Mouse (Mus musculus): ENCODE measurements at regions not wholly inside any gene's neighbourhood (a gene's known extent, or its start where the extent isn't known, plus 50 kb on each side); places are given as distances from the start of the nearest gene placed in this dataset.
A peak's percentile ranks its signal among the peaks of the same experiment; 100 is the strongest.

GRCm38 (mm10) chr4:81981811-81982210 lies 539.2 kb upstream of the Mpdz start:
- H3K36me3 ChIP-seq (ENCODE audit: control insufficient read depth, insufficient read depth): no peaks in the 10 kb centered on the region
- no peaks in the 10 kb centered on the region for H3K27me3 ChIP-seq (ENCODE audit: control insufficient read depth, insufficient read depth, low read length)
- no peak for ATAC-seq (replicated peaks; ENCODE audit: extremely low read depth, insufficient read depth, low FRiP score)
- H3K9ac ChIP-seq (ENCODE audit: low read length): no peak overlapping the region
- H3K27ac ChIP-seq (ENCODE audit: low read length): no peak overlapping the region
- H3K4me3 ChIP-seq (ENCODE audit: low read length): no peak overlapping the region
- H3K9me3 ChIP-seq (replicated peaks; ENCODE audit: control insufficient read depth, low read length): no peaks in the 10 kb centered on the region
- 87% methylated on average over 1 of the region's 1 CpGs for WGBS
- no peaks in the 10 kb centered on the region for H3K4me1 ChIP-seq (ENCODE audit: control insufficient read depth, insufficient read depth, low read length)
- H3K4me2 ChIP-seq (ENCODE audit: low read depth, low read length): no peak overlapping the region

- Histone ChIP-seq H3K9me3 (replicated peaks; ENCODE audit: control insufficient read depth, low read length) (no peaks in the 10 kb centered on the region), H3K36me3 (ENCODE audit: control insufficient read depth, insufficient read depth) (no peaks in the 10 kb centered on the region), H3K4me3 (ENCODE audit: low read length) (no peak overlapping the region), H3K27me3 (ENCODE audit: control insufficient read depth, insufficient read depth, low read length) (no peaks in the 10 kb centered on the region), H3K9ac (ENCODE audit: low read length) (no peak overlapping the region), H3K4me1 (ENCODE audit: control insufficient read depth, insufficient read depth, low read length) (no peaks in the 10 kb centered on the region), H3K27ac (ENCODE audit: low read length) (no peak overlapping the region), H3K4me2 (ENCODE audit: low read depth, low read length) (no peak overlapping the region)
- 81% methylated on average over 10 of the region's 10 CpGs for WGBS
- no peak for ATAC-seq (replicated peaks; ENCODE audit: extremely low read depth, insufficient read depth, low FRiP score)
Observed at GRCm38 (mm10) chr4:81970472-81970871, 527.9 kb upstream of the Mpdz start.

GRCm38 (mm10) chr4:81969621-81970115 lies 527.1 kb upstream of the Mpdz start:
- Histone ChIP-seq H3K27ac (ENCODE audit: low read length) (no peak overlapping the region), H3K9me3 (replicated peaks; ENCODE audit: control insufficient read depth, low read length) (no peaks in the 10 kb centered on the region), H3K4me3 (ENCODE audit: low read length) (no peak overlapping the region), H3K36me3 (ENCODE audit: control insufficient read depth, insufficient read depth) (no peaks in the 10 kb centered on the region), H3K27me3 (ENCODE audit: control insufficient read depth, insufficient read depth, low read length) (no peaks in the 10 kb centered on the region), H3K9ac (ENCODE audit: low read length) (no peak overlapping the region), H3K4me1 (ENCODE audit: control insufficient read depth, insufficient read depth, low read length) (no peaks in the 10 kb centered on the region), H3K4me2 (ENCODE audit: low read depth, low read length) (no peak overlapping the region)
- 37% methylated on average over 3 of the region's 3 CpGs for WGBS
- ATAC-seq (replicated peaks; ENCODE audit: extremely low read depth, insufficient read depth, low FRiP score): no peak

- Histone ChIP-seq H3K9me3 (replicated peaks; ENCODE audit: control insufficient read depth, low read length) (no peaks in the 10 kb centered on the region), H3K36me3 (ENCODE audit: control insufficient read depth, insufficient read depth) (no peaks in the 10 kb centered on the region), H3K4me1 (ENCODE audit: control insufficient read depth, insufficient read depth, low read length) (no peaks in the 10 kb centered on the region), H3K4me2 (ENCODE audit: low read depth, low read length) (no peak overlapping the region), H3K9ac (ENCODE audit: low read length) (no peak overlapping the region), H3K4me3 (ENCODE audit: low read length) (no peak overlapping the region), H3K27ac (ENCODE audit: low read length) (no peak overlapping the region), H3K27me3 (ENCODE audit: control insufficient read depth, insufficient read depth, low read length) (no peaks in the 10 kb centered on the region)
- 97% methylated on average over 1 of the region's 1 CpGs for WGBS
- ATAC-seq (replicated peaks; ENCODE audit: extremely low read depth, insufficient read depth, low FRiP score): no peak
Observed at GRCm38 (mm10) chr4:81966054-81966623, 523.5 kb upstream of the Mpdz start.

GRCm38 (mm10) chr4:81963112-81963511 lies 520.5 kb upstream of the Mpdz start:
- ATAC-seq (replicated peaks; ENCODE audit: extremely low read depth, insufficient read depth, low FRiP score): no peak
- 65% methylated on average over 10 of the region's 10 CpGs for WGBS
- Histone ChIP-seq H3K4me2 (ENCODE audit: low read depth, low read length) (no peak overlapping the region), H3K4me1 (ENCODE audit: control insufficient read depth, insufficient read depth, low read length) (no peaks in the 10 kb centered on the region), H3K9me3 (replicated peaks; ENCODE audit: control insufficient read depth, low read length) (no peaks in the 10 kb centered on the region), H3K9ac (ENCODE audit: low read length) (no peak overlapping the region), H3K4me3 (ENCODE audit: low read length) (no peak overlapping the region), H3K27me3 (ENCODE audit: control insufficient read depth, insufficient read depth, low read length) (no peaks in the 10 kb centered on the region), H3K27ac (ENCODE audit: low read length) (no peak overlapping the region), H3K36me3 (ENCODE audit: control insufficient read depth, insufficient read depth) (no peaks in the 10 kb centered on the region)

GRCm38 (mm10) chr4:81962586-81962985 lies 520.0 kb upstream of the Mpdz start:
- Histone ChIP-seq H3K9me3 (replicated peaks; ENCODE audit: control insufficient read depth, low read length) (no peaks in the 10 kb centered on the region), H3K27me3 (ENCODE audit: control insufficient read depth, insufficient read depth, low read length) (no peaks in the 10 kb centered on the region), H3K9ac (ENCODE audit: low read length) (no peak overlapping the region), H3K4me1 (ENCODE audit: control insufficient read depth, insufficient read depth, low read length) (no peaks in the 10 kb centered on the region), H3K27ac (ENCODE audit: low read length) (no peak overlapping the region), H3K4me3 (ENCODE audit: low read length) (no peak overlapping the region), H3K4me2 (ENCODE audit: low read depth, low read length) (no peak overlapping the region), H3K36me3 (ENCODE audit: control insufficient read depth, insufficient read depth) (no peaks in the 10 kb centered on the region)
- WGBS: 75% methylated on average over 5 of the region's 5 CpGs
- no peak for ATAC-seq (replicated peaks; ENCODE audit: extremely low read depth, insufficient read depth, low FRiP score)

GRCm38 (mm10) chr4:81960552-81961534 lies 518.2 kb upstream of the Mpdz start:
- H3K36me3 ChIP-seq (ENCODE audit: control insufficient read depth, insufficient read depth): no peaks in the 10 kb centered on the region

GRCm38 (mm10) chr4:81956926-81957694 lies 514.5 kb upstream of the Mpdz start:
- Histone ChIP-seq H3K9me3 (replicated peaks; ENCODE audit: control insufficient read depth, low read length) (peaks cover 3% of the 10 kb centered on the region; the same call in 1 of the 2 replicates), H3K9ac (ENCODE audit: low read length) (no peak overlapping the region), H3K36me3 (ENCODE audit: control insufficient read depth, insufficient read depth) (no peaks in the 10 kb centered on the region), H3K27ac (ENCODE audit: low read length) (0 out of 2 replicates have a peak overlapping the region, but pooled peaks have one; percentile 9), H3K4me3 (ENCODE audit: low read length) (no peak overlapping the region), H3K4me2 (ENCODE audit: low read depth, low read length) (no peak overlapping the region), H3K27me3 (ENCODE audit: control insufficient read depth, insufficient read depth, low read length) (no peaks in the 10 kb centered on the region), H3K4me1 (ENCODE audit: control insufficient read depth, insufficient read depth, low read length) (peaks cover 3% of the 10 kb centered on the region; the same call in 1 of the 2 replicates)
- 47% methylated on average over 6 of the region's 6 CpGs for WGBS
- ATAC-seq (replicated peaks; ENCODE audit: extremely low read depth, insufficient read depth, low FRiP score): no peak

More at GRCm38 (mm10) chr4:81960552-81961534, 518.2 kb upstream of the Mpdz start:
- Histone ChIP-seq H3K9ac (ENCODE audit: low read length) (no peak overlapping the region), H3K4me3 (ENCODE audit: low read length) (no peak overlapping the region), H3K4me1 (ENCODE audit: control insufficient read depth, insufficient read depth, low read length) (peaks cover 3% of the 10 kb centered on the region; the same call in 1 of the 2 replicates), H3K9me3 (replicated peaks; ENCODE audit: control insufficient read depth, low read length) (peaks cover 3% of the 10 kb centered on the region; the same call in 1 of the 2 replicates), H3K27ac (ENCODE audit: low read length) (no peak overlapping the region), H3K27me3 (ENCODE audit: control insufficient read depth, insufficient read depth, low read length) (no peaks in the 10 kb centered on the region), H3K4me2 (ENCODE audit: low read depth, low read length) (no peak overlapping the region)
- WGBS: 85% methylated on average over 16 of the region's 16 CpGs
- no peak for ATAC-seq (replicated peaks; ENCODE audit: extremely low read depth, insufficient read depth, low FRiP score)
